Mouse (Mus musculus) heart, postnatal 0 days (tissue): Measurements from ENCODE around the gene Pde6c. TPM values are rescaled to one million over a fixed set of nuclear protein-coding genes. Genes with fewer than 3 reads are reported as not detected.

Experiments used
- ATAC-seq: fragments of 200-750 bp; cut with Nextera tagmentation; 2 replicates; pipeline ENCODE4 v1.8.0; 2017; ENCODE audit warnings: low read depth, moderate number of reproducible peaks, moderate library complexity; ENCODE audit not compliant: insufficient read depth
- DNase-seq: peaks from one replicate; pipeline ENCODE4 v3.0.0-alpha.2; 2016; ENCODE audit warnings: low spot score
- H3K27ac ChIP-seq: fragments of 300-500 bp; sonication (generic); 2 replicates; pipeline ENCODE4 v1.5.1; 2014; ENCODE audit warnings: low read depth, mild to moderate bottlenecking
- H3K27me3 ChIP-seq: fragments of 300-500 bp; sonication (generic); 2 replicates; pipeline ENCODE4 v1.6.1; 2014; ENCODE audit warnings: low read length, mixed read lengths; ENCODE audit not compliant: control insufficient read depth, insufficient read depth
- H3K36me3 ChIP-seq: fragments of 300-500 bp; sonication (generic); replicated peaks from 2 replicates; pipeline ENCODE4 v1.6.1; 2014; ENCODE audit warnings: low read length, mixed read lengths; ENCODE audit not compliant: control insufficient read depth, insufficient read depth
- H3K4me1 ChIP-seq: fragments of 300-500 bp; sonication (generic); 2 replicates; pipeline ENCODE4 v1.6.1; 2014; ENCODE audit warnings: antibody characterized with exemption; ENCODE audit not compliant: control insufficient read depth, insufficient read depth
- H3K4me2 ChIP-seq: fragments of 300-500 bp; sonication (generic); 2 replicates; pipeline ENCODE4 v1.6.1; 2014; ENCODE audit warnings: low read depth, mild to moderate bottlenecking, low read length, moderate library complexity
- H3K4me3 ChIP-seq: fragments of 300-500 bp; sonication (generic); 2 replicates; pipeline ENCODE4 v1.5.1; 2014; ENCODE audit warnings: low read depth, low read length
- H3K9ac ChIP-seq: fragments of 300-500 bp; sonication (generic); replicated peaks from 2 replicates; pipeline ENCODE4 v1.6.1; 2014; ENCODE audit warnings: low read depth, low read length, mixed read lengths
- H3K9me3 ChIP-seq: fragments of 300-500 bp; sonication (generic); replicated peaks from 2 replicates; pipeline ENCODE4 v1.6.1; 2016; ENCODE audit warnings: low read length; ENCODE audit not compliant: control insufficient read depth
- CTCF ChIP-seq: IDR thresholded peaks from 2 replicates; pipeline ENCODE4 v1.5.1; 2016; ENCODE audit warnings: antibody characterized with exemption, control low read depth, low read depth
- EP300 ChIP-seq: IDR thresholded peaks from 2 replicates; pipeline ENCODE4 v1.6.1; 2016; ENCODE audit warnings: antibody characterized with exemption, low read depth
- WGBS: fragments of 180-500 bp; shearing (Covaris S2); extraction: QIAGEN DNeasy Blood & Tissue Kit; methylation state at CpG from one replicate; pipeline ENCODE4 v1.1.7; 2014; 5-methylcytosine and 5-hydroxymethylcytosine counted together
- polyA plus RNA-seq: library from polyadenylated mRNA; unstranded; fragments of >200 nt; fragmentation: Nextera tagmentation; extraction: Ambion mirVana; gene quantifications from 2 replicates; pipeline ENCODE4 v1.2.1, GENCODE M21; 2015
- total RNA-seq: library from RNA; depleted of rRNA; stranded (reverse); fragments of >200 nt; gene quantifications from 2 replicates; pipeline ENCODE4 v1.2.3, GENCODE M21; 2014; ENCODE audit warnings: low replicate concordance; rRNA removed

Gene Pde6c
- total and polyA plus RNA-seq, 2 experiments from 2014 or later: not detected

DNA sequence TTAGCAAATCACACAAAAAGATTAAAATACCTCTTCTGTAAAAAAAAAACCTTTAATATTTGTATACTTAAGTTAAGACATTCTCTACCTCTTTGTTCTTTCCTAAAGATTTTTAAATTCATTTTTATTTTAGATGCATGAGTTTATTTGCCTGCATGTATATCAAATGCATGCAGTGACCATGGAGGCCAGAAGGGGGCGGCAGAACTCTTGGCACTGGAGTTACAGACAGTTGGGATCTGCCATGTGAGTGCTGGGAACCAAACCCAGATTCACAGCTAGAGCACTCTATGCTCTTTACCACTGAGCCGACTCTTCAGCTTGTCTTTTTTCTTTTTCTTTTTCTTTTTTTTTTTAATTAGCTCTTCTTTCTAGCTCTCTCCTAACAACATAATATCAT is 96.1 kb downstream of the Pde6c start:
- H3K4me3 ChIP-seq: no peak overlapping the region
- H3K9me3 ChIP-seq: no peaks in the 10 kb centered on the region
- no peak overlapping the region for H3K9ac ChIP-seq
- H3K27me3 ChIP-seq: no peaks in the 10 kb centered on the region
- no peaks in the 10 kb centered on the region for H3K36me3 ChIP-seq
- 54% methylated on average over 2 of the region's 2 CpGs for WGBS
- ATAC-seq (no peak), DNase-seq (no peak)
- peaks cover 7% of the 10 kb centered on the region for H3K4me1 ChIP-seq
- H3K4me2 ChIP-seq: no peak overlapping the region
- H3K27ac ChIP-seq: no peak overlapping the region
- TF ChIP-seq EP300 (no peak), CTCF (no peak)

DNA sequence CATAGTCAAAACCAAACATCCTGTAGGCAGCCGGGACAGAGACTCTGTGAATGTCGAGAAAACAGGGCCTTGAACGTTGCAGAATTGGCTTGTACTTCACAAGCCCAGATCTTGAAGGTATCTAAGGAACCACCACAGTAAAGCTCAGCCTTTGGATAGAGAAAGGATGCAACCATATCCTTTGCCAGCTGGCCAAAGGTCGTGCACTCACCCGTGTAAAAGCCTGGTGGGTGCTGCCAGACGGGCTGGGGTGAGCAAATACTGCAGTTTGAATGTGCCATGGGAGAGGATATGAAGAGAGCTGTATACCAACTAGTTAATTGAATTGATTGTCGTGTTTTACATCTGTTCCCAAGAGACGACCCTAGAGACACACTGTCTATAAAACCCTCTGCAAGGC is 99.5 kb downstream of the Pde6c start:
- Histone ChIP-seq H3K4me3 (no peak overlapping the region), H3K4me1 (no peaks in the 10 kb centered on the region), H3K4me2 (no peak overlapping the region), H3K27me3 (no peaks in the 10 kb centered on the region), H3K27ac (no peak overlapping the region), H3K9ac (no peak overlapping the region), H3K9me3 (no peaks in the 10 kb centered on the region), H3K36me3 (no peaks in the 10 kb centered on the region)
- no peak for ATAC-seq
- WGBS: 64% methylated on average over 8 of the region's 8 CpGs
- TF ChIP-seq EP300: no peak
- no peak for TF ChIP-seq CTCF
- no peak for DNase-seq

DNA sequence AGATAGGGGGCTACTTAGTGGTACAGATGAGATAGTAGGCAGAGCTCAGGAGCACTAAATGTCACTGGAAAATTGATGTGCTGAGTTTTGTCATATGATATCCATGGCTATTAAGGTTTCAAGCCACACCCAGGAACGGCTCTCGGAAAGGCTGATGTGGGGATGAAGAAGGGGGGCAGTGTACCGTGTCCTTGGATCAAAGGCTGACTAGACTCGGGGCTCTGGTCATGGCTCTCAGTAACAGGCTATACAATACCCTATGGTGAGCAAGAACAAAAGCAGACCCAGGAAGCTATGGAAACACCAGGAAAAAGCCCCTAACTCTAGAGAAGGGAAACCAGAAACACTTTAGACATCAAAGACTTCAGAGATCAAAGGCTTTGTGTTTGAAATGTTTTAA is 99.9 kb downstream of the Pde6c start:
- WGBS: 63% methylated on average over 4 of the region's 4 CpGs

More for the DNA sequence above, 99.9 kb downstream of the Pde6c start:
- H3K4me3 ChIP-seq: no peak overlapping the region
- TF ChIP-seq EP300: no peak
- TF ChIP-seq CTCF: no peak
- no peak overlapping the region for H3K27ac ChIP-seq
- ATAC-seq: no peak
- no peak for DNase-seq
- no peaks in the 10 kb centered on the region for H3K36me3 ChIP-seq
- no peaks in the 10 kb centered on the region for H3K4me1 ChIP-seq
- no peak overlapping the region for H3K4me2 ChIP-seq
- H3K9me3 ChIP-seq: no peaks in the 10 kb centered on the region
- no peaks in the 10 kb centered on the region for H3K27me3 ChIP-seq
- H3K9ac ChIP-seq: no peak overlapping the region

Other genes with a start within 250 kb of the Pde6c start
- gene Myof, start 89.2 kb upstream of the Pde6c start, total RNA-seq: 9.5 and 13.3 TPM in 2 replicates
- gene Myof, start 89.2 kb upstream of the Pde6c start, polyA plus RNA-seq: 2.8 and 3.0 TPM in 2 replicates
- 19.1 and 21.7 TPM in 2 replicates for gene Cep55, start 77.8 kb upstream of the Pde6c start, total RNA-seq
- gene Cep55, start 77.8 kb upstream of the Pde6c start, polyA plus RNA-seq: 9.2 and 9.5 TPM in 2 replicates
- gene Ffar4, start 35.7 kb upstream of the Pde6c start, total RNA-seq: 0.12 TPM in 1 of 2 replicates, not detected in the other
- 0.33 TPM in 1 of 2 replicates, not detected in the other for gene Ffar4, start 35.7 kb upstream of the Pde6c start, polyA plus RNA-seq
- gene Rbp4, start 7.5 kb upstream of the Pde6c start, total RNA-seq: 2.1 TPM in 1 of 2 replicates, not detected in the other
- gene Rbp4, start 7.5 kb upstream of the Pde6c start, polyA plus RNA-seq: 0.87 and 1.5 TPM in 2 replicates
- 4.1 TPM in 1 of 2 replicates, not detected in the other for gene Fra10ac1, start 91.4 kb downstream of the Pde6c start, total RNA-seq
- 26.2 and 26.6 TPM in 2 replicates for gene Fra10ac1, start 91.4 kb downstream of the Pde6c start, polyA plus RNA-seq
- gene Lgi1, start 131.8 kb downstream of the Pde6c start, total RNA-seq: not detected in 2 replicates
- gene Lgi1, start 131.8 kb downstream of the Pde6c start, polyA plus RNA-seq: 0.18 TPM in 1 of 2 replicates, not detected in the other